Mouse (Mus musculus): ENCODE measurements around the gene Fbxw2.

DNA sequence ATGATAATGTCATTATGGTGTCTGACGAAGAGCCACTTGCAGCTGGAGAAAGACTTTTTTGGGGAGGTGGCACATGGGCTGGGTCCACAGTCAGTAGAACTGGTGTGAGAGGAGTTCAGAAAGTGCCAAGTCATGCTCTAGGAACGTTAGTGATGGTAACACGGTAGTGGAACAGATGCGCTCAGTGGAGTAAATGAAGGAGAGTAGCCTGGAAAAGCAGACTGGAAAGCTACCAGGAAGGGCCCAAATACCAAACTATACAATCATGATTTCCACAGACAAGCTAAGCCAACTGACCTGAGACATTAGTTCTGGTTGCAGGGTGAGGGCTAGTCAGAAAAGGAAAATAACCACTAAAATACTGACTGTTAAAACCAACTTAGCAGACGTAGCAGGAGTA, 43.6 kb upstream of the Fbxw2 start:
- TF ChIP-seq CTCF (IDR thresholded peaks at IDR 0.05; ENCODE audit: control insufficient read depth, insufficient read depth, insufficient replicate concordance, low read depth, low read length) (no peak), POLR2A (IDR thresholded peaks at IDR 0.05; ENCODE audit: control insufficient read depth, low read depth, low read length) (no peak)
